ENCODE assay signal across 11 mouse cellular contexts in the genomic region with DNA sequence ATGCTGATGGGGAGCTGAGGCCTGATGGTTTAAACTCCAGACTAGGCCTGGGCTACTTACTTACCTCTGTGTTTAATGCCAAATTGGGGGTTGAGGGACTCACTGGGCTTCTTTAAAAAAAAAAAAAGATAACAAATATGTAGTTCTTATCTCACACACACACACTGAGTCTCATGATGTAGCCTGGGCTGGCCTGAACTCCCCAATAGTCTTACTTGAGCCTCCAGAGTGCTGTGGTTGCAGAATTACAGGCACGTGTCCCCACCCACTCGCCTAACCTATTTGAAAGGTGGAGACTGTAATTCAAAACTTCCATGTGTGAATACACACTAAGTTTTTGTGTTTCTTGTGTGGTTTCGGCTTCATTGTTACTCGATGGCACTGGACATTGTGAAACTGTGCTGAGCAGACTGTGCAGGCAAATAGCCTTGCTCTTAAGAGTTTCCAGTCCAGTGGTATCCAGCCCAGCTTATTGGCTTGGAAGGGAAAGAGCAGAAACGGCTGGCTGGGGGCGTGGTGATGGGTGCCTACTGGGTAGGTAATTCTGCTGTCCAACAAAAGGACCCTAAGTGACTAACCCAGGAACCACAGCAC. TPM values are rescaled to one million over a fixed set of nuclear protein-coding genes. Genes with fewer than 3 reads are reported as not detected.
DNase-seq lines count a peak whose midpoint lies in the region; ATAC-seq and TF ChIP-seq lines count a peak whose summit lies in the region.
"Had no signal": no experiment of that assay in that cellular context is flagged by ENCODE, and none has a peak within 500 bp of the region (broad histone marks: within the 10 kb centered on the region; RNA-seq: fewer than 3 reads in every experiment).

No protein-coding gene starts in this region.

- TF ChIP-seq POLR2A in lung, adult 2 months (IDR thresholded peaks at IDR 0.05; ENCODE audit: borderline replicate concordance, extremely low read depth, low read depth, low read length), result no peak

- H3K4me3 ChIP-seq in lung, embryonic 14.5 days (ENCODE audit: low read depth, low read length), result no peak overlapping the region
- H3K4me3 ChIP-seq in lung, adult 2 months (replicated peaks; ENCODE audit: extremely low read depth, low read depth, low read length), result no peak overlapping the region
- H3K4me3 ChIP-seq in liver, embryonic 12.5 days, result no peak overlapping the region
- no peak overlapping the region for H3K4me3 ChIP-seq in stomach, embryonic 16.5 days (replicated peaks; ENCODE audit: low read length)

- peak; percentile 15 for DNase-seq in adrenal gland, postnatal 10 days
- no peak for DNase-seq in adrenal gland, adult 8-10 months
- DNase-seq in lung, embryonic 14.5 days, result no peak
- no peak for DNase-seq in lung, adult 2 months
- DNase-seq in thymus, adult 18-20 months, result no peak
- DNase-seq in ovary, postnatal 10 days (ENCODE audit: low spot score), result no peak
- DNase-seq: cerebellum, adult 11 months had no signal

- no peak for ATAC-seq in lung, embryonic 14.5 days (ENCODE audit: insufficient read depth)
- ATAC-seq in liver, embryonic 12.5 days, result peak; percentile 77
- ATAC-seq in stomach, embryonic 16.5 days (ENCODE audit: insufficient read depth, low FRiP score), result no peak

- H3K9ac ChIP-seq in lung, embryonic 14.5 days, result no peak overlapping the region
- peak overlapping the region; percentile 32; the same call in 1 of the 2 replicates for H3K9ac ChIP-seq in liver, embryonic 12.5 days
- H3K9ac ChIP-seq in stomach, embryonic 16.5 days (ENCODE audit: low read length), result peak overlapping the region; percentile 7; the same call in 1 of the 2 replicates

- H3K27ac ChIP-seq in lung, embryonic 14.5 days (ENCODE audit: low read depth), result peak overlapping the region; percentile 77
- H3K27ac ChIP-seq in liver, embryonic 12.5 days, result peak overlapping the region; percentile 69
- peak overlapping the region; percentile 78 for H3K27ac ChIP-seq in stomach, embryonic 16.5 days (ENCODE audit: low read length)

- peaks cover 44% of the 10 kb centered on the region for H3K4me1 ChIP-seq in lung, embryonic 14.5 days (ENCODE audit: insufficient read depth)
- no peaks in the 10 kb centered on the region for H3K4me1 ChIP-seq in lung, adult 2 months (ENCODE audit: control insufficient read depth, insufficient read depth, low read length)
- peaks cover 79% of the 10 kb centered on the region for H3K4me1 ChIP-seq in liver, embryonic 12.5 days
- peaks cover 51% of the 10 kb centered on the region for H3K4me1 ChIP-seq in stomach, embryonic 16.5 days (ENCODE audit: control insufficient read depth, insufficient read depth, low read length)

- H3K4me2 ChIP-seq in lung, embryonic 14.5 days, result 0 out of 2 replicates have a peak overlapping the region, but pooled peaks have one; percentile 15
- peak overlapping the region; percentile 38 for H3K4me2 ChIP-seq in liver, embryonic 12.5 days
- no peak overlapping the region for H3K4me2 ChIP-seq in stomach, embryonic 16.5 days (ENCODE audit: low read depth, low read length)

- TF ChIP-seq CTCF in lung, embryonic 14.5 days (IDR thresholded peaks at IDR 0.05; ENCODE audit: low read depth), result no peak
- TF ChIP-seq CTCF in lung, adult 2 months (IDR thresholded peaks at IDR 0.05; ENCODE audit: insufficient read depth, low read length), result no peak

- peaks cover 19% of the 10 kb centered on the region; the same call in 1 of the 2 replicates for H3K36me3 ChIP-seq in lung, embryonic 14.5 days (ENCODE audit: insufficient read depth)
- H3K36me3 ChIP-seq in liver, embryonic 12.5 days, result peaks cover 25% of the 10 kb centered on the region
- H3K36me3 ChIP-seq in stomach, embryonic 16.5 days (ENCODE audit: control insufficient read depth, insufficient read depth, low read length), result no peaks in the 10 kb centered on the region

- H3K9me3 ChIP-seq in lung, embryonic 14.5 days (ENCODE audit: low read depth, low read length), result no peaks in the 10 kb centered on the region
- H3K9me3 ChIP-seq in liver, embryonic 12.5 days (replicated peaks), result no peaks in the 10 kb centered on the region
- no peaks in the 10 kb centered on the region for H3K9me3 ChIP-seq in stomach, embryonic 16.5 days (replicated peaks; ENCODE audit: control insufficient read depth, low read length)

- WGBS in lung, embryonic 14.5 days, result 67% methylated on average over 6 of the region's 6 CpGs
- WGBS in lung, adult 2 months, result 55% methylated on average over 6 of the region's 6 CpGs
- 31% methylated on average over 6 of the region's 6 CpGs for WGBS in liver, embryonic 12.5 days (ENCODE audit: insufficient replicate concordance)
- WGBS in stomach, embryonic 16.5 days, result 64% methylated on average over 6 of the region's 6 CpGs

- no peaks in the 10 kb centered on the region for H3K27me3 ChIP-seq in lung, embryonic 14.5 days (ENCODE audit: insufficient read depth, low read length)
- H3K27me3 ChIP-seq in liver, embryonic 12.5 days (replicated peaks), result no peaks in the 10 kb centered on the region
- H3K27me3 ChIP-seq in stomach, embryonic 16.5 days (ENCODE audit: control insufficient read depth, insufficient read depth, low read length), result no peaks in the 10 kb centered on the region

RNA-seq across cellular contexts. Expression of a gene that starts 17.8 kb away (rescaled TPM):
- 1 to 10 TPM; 4.3 to 6.4 TPM for total RNA-seq in adrenal gland, postnatal 10 days (2021)
- under 1 TPM; 0.26 to 0.83 (median 0.43) TPM for total RNA-seq in adrenal gland, adult 8-10 months (2022)
- polyA plus RNA-seq in lung, embryonic 14.5 days (2014; fragmentation: Nextera tagmentation; extraction: Ambion mirVana), result 25.6 and 30.9 TPM in 2 replicates
- 1.4 and 1.6 TPM in 2 replicates for polyA plus RNA-seq in lung, adult 2 months (2012; rRNA removed)
- 33.8 and 38.3 TPM in 2 replicates for polyA plus RNA-seq in liver, embryonic 12.5 days (2016; fragmentation: Nextera tagmentation; extraction: Ambion mirVana)
- 24.1 and 26.7 TPM in 2 replicates for polyA plus RNA-seq in stomach, embryonic 16.5 days (2015; fragmentation: Nextera tagmentation; extraction: Ambion mirVana)
- total RNA-seq: gastrocnemius, postnatal 36 days had no signal

RNA-seq across cellular contexts. Expression of a gene that starts 36.4 kb away (rescaled TPM):
- total RNA-seq in adrenal gland, postnatal 10 days (2021), result not detected
- not detected for total RNA-seq in adrenal gland, adult 8-10 months (2022)
- polyA plus RNA-seq in lung, embryonic 14.5 days (2014; fragmentation: Nextera tagmentation; extraction: Ambion mirVana), result not detected in 2 replicates
- not detected in 2 replicates for polyA plus RNA-seq in lung, adult 2 months (2012; rRNA removed)
- polyA plus RNA-seq in liver, embryonic 12.5 days (2016; fragmentation: Nextera tagmentation; extraction: Ambion mirVana), result not detected in 2 replicates
- 2.5 and 5.3 TPM in 2 replicates for polyA plus RNA-seq in stomach, embryonic 16.5 days (2015; fragmentation: Nextera tagmentation; extraction: Ambion mirVana)
- total RNA-seq: gastrocnemius, postnatal 36 days; left cerebral cortex, postnatal 14 days had no signal

RNA-seq across cellular contexts. Expression of a gene that starts 46.7 kb away (rescaled TPM):
- total RNA-seq in adrenal gland, postnatal 10 days (2021), result 10 to 100 TPM; 68.5 to 72.3 TPM
- total RNA-seq in adrenal gland, adult 8-10 months (2022), result 10 to 100 TPM; 77.6 to 95.6 (median 86.3) TPM
- 37.2 and 37.6 TPM in 2 replicates for polyA plus RNA-seq in lung, embryonic 14.5 days (2014; fragmentation: Nextera tagmentation; extraction: Ambion mirVana)
- polyA plus RNA-seq in lung, adult 2 months (2012; rRNA removed), result 18.1 and 24.1 TPM in 2 replicates
- polyA plus RNA-seq in liver, embryonic 12.5 days (2016; fragmentation: Nextera tagmentation; extraction: Ambion mirVana), result 100 and 108 TPM in 2 replicates
- 80.5 and 92.6 TPM in 2 replicates for polyA plus RNA-seq in stomach, embryonic 16.5 days (2015; fragmentation: Nextera tagmentation; extraction: Ambion mirVana)
